Mouse (Mus musculus): ENCODE data around the gene Gm853. TPM values are rescaled to one million over a fixed set of nuclear protein-coding genes. Genes with fewer than 3 reads are reported as not detected.

The Gm853 gene
- total and polyA plus RNA-seq, 3 experiments = 0.05 TPM; not detected in 2

DNA sequence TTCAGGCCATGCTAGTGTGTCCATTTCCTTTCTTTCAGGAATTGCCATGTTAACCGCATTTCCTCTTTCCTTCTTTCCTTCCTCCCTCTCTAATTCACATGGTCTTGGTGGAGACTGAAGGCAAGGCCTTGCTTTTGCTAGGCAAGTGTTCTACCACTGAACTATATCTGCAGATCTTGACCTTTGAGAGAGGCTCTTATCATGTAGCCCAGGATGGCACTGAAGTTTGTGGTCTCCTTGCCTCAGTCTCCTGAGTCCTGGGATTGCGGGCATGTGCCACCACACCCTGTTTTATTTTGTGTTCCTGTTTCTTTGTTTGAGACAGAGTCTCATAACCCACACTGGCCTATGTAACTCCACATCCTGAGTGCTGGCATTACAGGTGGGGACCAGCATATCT lies 10.3 kb downstream of the Gm853 start:
- Histone ChIP-seq H3K4me1 (ENCODE audit: insufficient read depth, low read depth, low read length) (peaks cover 27% of the 10 kb centered on the region), H3K27me3 (ENCODE audit: insufficient read depth, low read length) (peaks cover 12% of the 10 kb centered on the region), H3K9me3 (replicated peaks) (peaks cover 13% of the 10 kb centered on the region), H3K4me3 (ENCODE audit: low read depth, low read length) (no peak overlapping the region), H3K36me3 (replicated peaks) (no peaks in the 10 kb centered on the region)
- TF ChIP-seq GATA2 (IDR thresholded peaks at IDR 0.05; ENCODE audit: borderline replicate concordance, low read depth, low read length) = no peak
- TF ChIP-seq TAL1 (conservative IDR thresholded peaks at IDR 0.05; ENCODE audit: low read depth, low read length) = 0 out of 2 replicates have a peak, but pooled peaks have one; percentile 36
- ATAC-seq (ENCODE audit: extremely low read depth, insufficient number of reproducible peaks, low FRiP score, poor library complexity, severe bottlenecking) (no peak), DNase-seq (ENCODE audit: low spot score) (no peak)

DNA sequence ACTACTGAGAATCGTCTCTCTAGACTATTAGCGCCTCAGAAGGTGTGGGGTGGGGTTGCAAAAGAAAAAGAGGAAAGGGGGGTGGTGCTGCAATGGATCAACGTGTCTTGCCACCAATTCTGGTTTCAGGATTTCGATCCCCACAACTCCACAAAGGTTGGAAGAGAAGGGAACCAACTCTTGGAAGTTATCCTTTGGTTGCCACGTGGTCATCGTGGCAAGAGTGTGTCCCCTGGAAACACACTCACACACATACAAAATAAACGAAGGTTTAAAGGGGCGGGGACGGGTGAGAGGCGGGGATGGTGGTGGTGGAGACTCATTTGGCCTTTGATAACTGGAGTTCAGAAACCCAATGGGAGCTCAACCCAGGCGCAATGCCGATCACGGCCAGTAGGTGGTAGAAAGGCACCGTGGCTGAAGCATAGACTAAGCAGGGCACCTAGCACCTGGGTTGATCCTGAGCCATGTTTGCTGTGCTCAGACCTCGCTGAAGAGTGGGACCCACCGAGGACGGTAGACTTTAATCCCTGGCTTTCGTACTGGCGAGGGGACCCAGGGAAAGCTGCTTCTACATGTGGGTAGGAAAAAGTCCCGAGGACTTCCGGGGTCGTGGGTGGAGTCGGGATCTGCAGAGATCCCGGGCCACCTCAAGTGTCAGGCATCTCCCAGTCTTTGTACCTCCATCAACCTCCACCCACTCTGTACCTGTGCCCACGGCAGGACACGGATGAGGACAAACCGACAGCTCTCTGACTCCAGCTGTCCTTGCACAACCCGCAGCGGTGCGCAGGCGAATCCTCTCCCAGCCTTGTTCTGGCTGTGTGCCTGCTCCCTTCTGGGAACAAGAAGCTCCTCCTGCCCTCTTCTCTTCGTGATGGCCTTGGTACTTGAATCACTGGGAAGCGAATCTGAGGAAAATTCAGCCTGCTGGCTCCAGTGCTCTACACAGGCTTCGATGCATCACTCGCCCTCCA lies 23.2 kb downstream of the Gm853 start:
- peaks cover 19% of the 10 kb centered on the region for H3K9me3 ChIP-seq (replicated peaks)
- H3K27me3 ChIP-seq (ENCODE audit: insufficient read depth, low read length) = peaks cover 31% of the 10 kb centered on the region
- H3K4me1 ChIP-seq (ENCODE audit: insufficient read depth, low read depth, low read length) = no peaks in the 10 kb centered on the region
- no peaks in the 10 kb centered on the region for H3K36me3 ChIP-seq (replicated peaks)
- DNase-seq (ENCODE audit: low spot score) (peak; percentile 49), ATAC-seq (ENCODE audit: extremely low read depth, insufficient number of reproducible peaks, low FRiP score, poor library complexity, severe bottlenecking) (peak; percentile 45; the same call in 1 of the 2 replicates)
- no peak overlapping the region for H3K4me3 ChIP-seq (ENCODE audit: low read depth, low read length)
- TF ChIP-seq GATA2 (IDR thresholded peaks at IDR 0.05; ENCODE audit: borderline replicate concordance, low read depth, low read length) (no peak), TAL1 (conservative IDR thresholded peaks at IDR 0.05; ENCODE audit: low read depth, low read length) (no peak), CTCF (IDR thresholded peaks at IDR 0.05; ENCODE audit: low read depth, low read length) (peak; percentile 94), POLR2AphosphoS5 (IDR thresholded peaks at IDR 0.05; ENCODE audit: insufficient replicate concordance, low read depth, low read length) (no peak), GATA1 (IDR thresholded peaks at IDR 0.05; ENCODE audit: borderline replicate concordance, low read length) (no peak)

DNA sequence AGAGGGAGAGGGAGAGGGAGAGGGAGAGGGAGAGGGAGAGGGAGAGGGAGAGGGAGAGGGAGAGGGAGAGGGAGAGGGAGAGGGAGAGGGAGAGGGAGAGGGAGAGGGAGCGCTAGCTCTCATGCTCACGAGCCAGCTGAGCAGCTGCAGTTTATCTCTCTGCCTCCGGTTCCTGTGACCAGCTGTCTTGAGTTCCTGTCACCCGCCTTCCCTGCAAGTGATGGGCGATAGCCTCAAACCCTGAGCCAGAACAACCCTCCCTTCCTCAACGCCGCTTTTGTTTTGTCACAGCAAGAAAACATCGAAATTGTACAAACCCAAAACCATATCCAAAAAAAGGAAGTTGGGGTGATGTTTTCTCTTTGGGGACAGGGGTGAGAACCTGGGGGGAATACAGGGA lies 25.7 kb downstream of the Gm853 start:
- no peak for TF ChIP-seq POLR2AphosphoS5 (IDR thresholded peaks at IDR 0.05; ENCODE audit: insufficient replicate concordance, low read depth, low read length)
- TF ChIP-seq GATA2 (IDR thresholded peaks at IDR 0.05; ENCODE audit: borderline replicate concordance, low read depth, low read length) = no peak
- TF ChIP-seq TAL1 (conservative IDR thresholded peaks at IDR 0.05; ENCODE audit: low read depth, low read length) = no peak
- TF ChIP-seq CTCF (IDR thresholded peaks at IDR 0.05; ENCODE audit: low read depth, low read length) = no peak
- peaks cover 36% of the 10 kb centered on the region for H3K27me3 ChIP-seq (ENCODE audit: insufficient read depth, low read length)
- no peaks in the 10 kb centered on the region for H3K36me3 ChIP-seq (replicated peaks)
- no peaks in the 10 kb centered on the region for H3K9me3 ChIP-seq (replicated peaks)
- no peak overlapping the region for H3K4me3 ChIP-seq (ENCODE audit: low read depth, low read length)
- H3K4me1 ChIP-seq (ENCODE audit: insufficient read depth, low read depth, low read length) = no peaks in the 10 kb centered on the region
- ATAC-seq (ENCODE audit: extremely low read depth, insufficient number of reproducible peaks, low FRiP score, poor library complexity, severe bottlenecking) (no peak), DNase-seq (ENCODE audit: low spot score) (no peak)

DNA sequence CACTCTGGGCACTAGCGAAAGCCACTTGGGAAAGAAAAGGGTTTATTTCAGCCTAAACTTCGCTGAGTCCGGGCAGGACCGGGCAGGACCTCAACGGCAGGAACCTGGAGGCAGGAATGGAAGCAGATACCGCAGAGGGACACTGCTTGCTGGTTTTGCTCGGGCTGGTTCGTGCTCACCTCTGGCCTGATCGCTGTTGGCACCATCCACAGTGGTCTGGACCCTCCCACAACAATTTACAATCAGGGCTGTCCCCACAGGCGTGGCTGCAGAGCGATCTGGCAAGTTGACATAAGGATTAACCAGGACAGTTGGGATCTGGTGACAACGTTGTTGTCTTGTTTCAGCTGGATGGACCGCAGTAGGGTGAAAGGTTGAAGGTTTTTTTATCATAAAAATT lies 26.3 kb downstream of the Gm853 start:
- H3K4me1 ChIP-seq (ENCODE audit: insufficient read depth, low read depth, low read length) = no peaks in the 10 kb centered on the region
- no peaks in the 10 kb centered on the region for H3K9me3 ChIP-seq (replicated peaks)
- H3K36me3 ChIP-seq (replicated peaks) = no peaks in the 10 kb centered on the region
- TF ChIP-seq CTCF (IDR thresholded peaks at IDR 0.05; ENCODE audit: low read depth, low read length) (no peak), POLR2AphosphoS5 (IDR thresholded peaks at IDR 0.05; ENCODE audit: insufficient replicate concordance, low read depth, low read length) (no peak), GATA2 (IDR thresholded peaks at IDR 0.05; ENCODE audit: borderline replicate concordance, low read depth, low read length) (no peak), GATA1 (IDR thresholded peaks at IDR 0.05; ENCODE audit: borderline replicate concordance, low read length) (no peak), TAL1 (conservative IDR thresholded peaks at IDR 0.05; ENCODE audit: low read depth, low read length) (no peak)
- peaks cover 40% of the 10 kb centered on the region for H3K27me3 ChIP-seq (ENCODE audit: insufficient read depth, low read length)
- DNase-seq (ENCODE audit: low spot score) (no peak), ATAC-seq (ENCODE audit: extremely low read depth, insufficient number of reproducible peaks, low FRiP score, poor library complexity, severe bottlenecking) (no peak)
- H3K4me3 ChIP-seq (ENCODE audit: low read depth, low read length) = no peak overlapping the region

DNA sequence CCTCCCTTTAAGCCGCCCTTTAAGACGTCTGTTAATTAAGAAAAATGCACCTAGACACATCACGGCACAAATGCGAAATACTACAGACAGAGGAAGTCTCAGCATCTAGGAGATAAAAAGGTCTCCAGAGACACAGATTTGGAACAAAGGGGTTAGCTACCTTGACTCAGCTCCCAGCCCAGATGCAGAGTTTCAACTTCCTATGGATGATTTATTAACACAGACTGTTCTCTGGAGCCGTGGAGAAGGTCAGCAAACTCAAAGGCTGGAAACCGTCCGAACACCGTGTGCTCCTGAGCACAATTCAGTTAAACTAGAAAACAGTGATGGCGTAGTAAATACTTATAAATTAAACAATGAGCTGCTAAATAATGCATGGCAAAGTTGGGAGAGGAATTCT lies 29.9 kb downstream of the Gm853 start:
- H3K9me3 ChIP-seq (replicated peaks) = no peaks in the 10 kb centered on the region
- no peak for DNase-seq (ENCODE audit: low spot score)
- H3K4me1 ChIP-seq (ENCODE audit: insufficient read depth, low read depth, low read length) = peaks cover 6% of the 10 kb centered on the region
- no peak for TF ChIP-seq GATA2 (IDR thresholded peaks at IDR 0.05; ENCODE audit: borderline replicate concordance, low read depth, low read length)
- TF ChIP-seq TAL1 (conservative IDR thresholded peaks at IDR 0.05; ENCODE audit: low read depth, low read length) = no peak
- no peak for TF ChIP-seq POLR2AphosphoS5 (IDR thresholded peaks at IDR 0.05; ENCODE audit: insufficient replicate concordance, low read depth, low read length)
- no peak for TF ChIP-seq GATA1 (IDR thresholded peaks at IDR 0.05; ENCODE audit: borderline replicate concordance, low read length)
- no peak for TF ChIP-seq CTCF (IDR thresholded peaks at IDR 0.05; ENCODE audit: low read depth, low read length)
- H3K4me3 ChIP-seq (ENCODE audit: low read depth, low read length) = no peak overlapping the region
- ATAC-seq (ENCODE audit: extremely low read depth, insufficient number of reproducible peaks, low FRiP score, poor library complexity, severe bottlenecking) = no peak
- H3K36me3 ChIP-seq (replicated peaks) = no peaks in the 10 kb centered on the region
- H3K27me3 ChIP-seq (ENCODE audit: insufficient read depth, low read length) = peaks cover 30% of the 10 kb centered on the region

DNA sequence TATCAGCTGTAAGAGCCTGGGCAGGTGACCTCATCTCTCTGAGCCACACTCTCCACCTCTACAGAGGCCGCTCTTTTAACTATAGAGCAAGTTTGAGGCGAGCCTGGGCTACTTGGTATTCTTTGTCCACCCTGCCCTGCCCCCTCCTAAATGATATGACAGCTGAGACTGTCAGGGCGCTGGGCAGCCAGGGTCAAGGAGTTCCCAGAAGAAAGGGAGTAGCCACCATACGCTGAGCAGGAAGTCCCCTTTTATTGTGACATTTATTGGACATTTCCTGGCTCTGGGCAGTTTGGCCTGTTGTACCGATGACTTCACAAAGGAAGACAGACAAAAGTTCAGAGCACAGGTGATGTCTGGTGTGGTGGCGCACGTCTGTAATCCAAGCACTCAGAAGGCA lies 32.6 kb downstream of the Gm853 start:
- ATAC-seq (ENCODE audit: extremely low read depth, insufficient number of reproducible peaks, low FRiP score, poor library complexity, severe bottlenecking) (no peak), DNase-seq (ENCODE audit: low spot score) (no peak)
- Histone ChIP-seq H3K4me3 (ENCODE audit: low read depth, low read length) (no peak overlapping the region), H3K4me1 (ENCODE audit: insufficient read depth, low read depth, low read length) (peaks cover 6% of the 10 kb centered on the region), H3K36me3 (replicated peaks) (no peaks in the 10 kb centered on the region), H3K27me3 (ENCODE audit: insufficient read depth, low read length) (peaks cover 20% of the 10 kb centered on the region), H3K9me3 (replicated peaks) (no peaks in the 10 kb centered on the region)
- no peak for TF ChIP-seq CTCF (IDR thresholded peaks at IDR 0.05; ENCODE audit: low read depth, low read length)
- no peak for TF ChIP-seq GATA2 (IDR thresholded peaks at IDR 0.05; ENCODE audit: borderline replicate concordance, low read depth, low read length)
- no peak for TF ChIP-seq POLR2AphosphoS5 (IDR thresholded peaks at IDR 0.05; ENCODE audit: insufficient replicate concordance, low read depth, low read length)
- no peak for TF ChIP-seq TAL1 (conservative IDR thresholded peaks at IDR 0.05; ENCODE audit: low read depth, low read length)
- no peak for TF ChIP-seq GATA1 (IDR thresholded peaks at IDR 0.05; ENCODE audit: borderline replicate concordance, low read length)
